Mouse (Mus musculus) skeletal muscle tissue, adult 2 months (tissue): ENCODE measurements around the gene Zfp618.

Experiments
- DNase-seq: peaks from one replicate; pipeline ENCODE4 v3.0.0-alpha.2; 2012; ENCODE audit warnings: low read depth, low spot score

Zfp618 gene

GRCm38 (mm10) chr4:63067822-63068221 lies 102.4 kb downstream of the Zfp618 start:
- DNase-seq: no peak

DNA sequence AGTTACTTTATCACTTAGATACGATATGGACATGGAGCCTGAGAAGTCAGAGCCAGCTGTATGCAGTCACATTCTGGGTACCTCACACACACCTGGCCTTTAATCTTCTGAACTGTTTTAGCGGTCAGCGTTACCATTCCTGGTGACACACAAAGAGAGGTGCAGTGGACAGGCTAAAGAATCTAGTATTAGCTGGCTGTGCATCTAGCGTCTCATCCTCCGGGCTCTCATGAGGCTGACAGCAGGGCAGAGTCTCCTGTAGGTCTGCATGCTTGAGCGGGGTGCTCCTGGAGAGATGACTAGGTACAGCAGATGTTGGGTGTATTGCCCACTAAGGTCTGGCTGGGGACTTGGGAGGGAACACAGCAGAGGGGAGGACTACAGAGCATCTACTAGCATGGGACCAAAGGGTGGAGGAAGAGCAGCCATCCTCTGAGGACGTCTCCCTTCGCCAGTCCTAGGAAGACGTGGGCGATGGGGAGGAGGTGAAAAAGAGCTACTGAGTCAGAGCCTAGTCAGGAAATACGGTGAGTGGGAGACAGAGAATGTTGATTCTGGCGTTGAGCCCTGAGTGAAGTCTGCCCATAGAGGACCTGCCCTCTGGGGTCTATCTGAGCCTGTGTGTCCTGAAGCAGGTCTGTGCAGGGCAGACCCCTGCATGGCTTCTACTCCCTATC lies 103.3 kb downstream of the Zfp618 start:
- no peak for DNase-seq

DNA sequence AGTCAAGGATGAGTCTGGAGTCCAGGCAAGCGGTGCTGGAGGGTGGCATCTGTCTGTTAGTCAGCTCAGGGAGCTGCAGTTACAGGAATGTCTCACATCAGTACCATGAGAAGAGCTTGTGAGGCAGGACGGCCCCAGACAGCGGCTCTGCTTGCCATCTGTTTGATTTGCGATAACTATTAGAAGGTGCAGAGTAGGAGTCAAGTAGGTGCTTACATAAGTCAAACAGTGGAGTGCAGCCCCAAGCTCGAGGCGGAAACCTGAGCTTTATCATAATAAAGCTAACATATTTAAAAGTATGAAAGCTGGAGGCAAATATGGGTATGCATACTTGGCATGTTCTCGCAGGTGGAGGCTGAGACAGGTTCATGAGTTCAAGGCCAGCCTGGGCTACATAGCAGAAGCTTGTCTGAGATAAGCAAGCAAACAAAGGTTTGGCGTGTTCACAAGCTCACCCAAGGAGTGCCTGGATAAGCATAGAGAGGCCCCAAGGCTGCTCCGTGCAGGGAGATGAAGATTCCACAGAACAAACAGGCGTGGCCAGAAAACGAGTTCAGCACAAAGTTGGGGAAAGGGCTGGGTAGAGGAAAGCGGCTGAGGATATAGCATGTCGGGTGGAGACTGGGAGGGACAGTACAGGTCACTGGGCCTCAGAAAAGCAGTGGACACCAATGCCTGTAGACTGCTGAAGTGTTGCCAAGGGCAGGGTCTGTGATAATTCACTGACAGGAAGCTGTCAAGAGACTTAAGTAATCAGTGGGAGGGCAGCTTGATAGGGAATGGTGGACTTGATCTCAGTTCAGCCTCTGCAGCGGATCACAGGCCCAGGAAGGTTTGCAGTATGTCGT lies 106.3 kb downstream of the Zfp618 start:
- DNase-seq: no peak

DNA sequence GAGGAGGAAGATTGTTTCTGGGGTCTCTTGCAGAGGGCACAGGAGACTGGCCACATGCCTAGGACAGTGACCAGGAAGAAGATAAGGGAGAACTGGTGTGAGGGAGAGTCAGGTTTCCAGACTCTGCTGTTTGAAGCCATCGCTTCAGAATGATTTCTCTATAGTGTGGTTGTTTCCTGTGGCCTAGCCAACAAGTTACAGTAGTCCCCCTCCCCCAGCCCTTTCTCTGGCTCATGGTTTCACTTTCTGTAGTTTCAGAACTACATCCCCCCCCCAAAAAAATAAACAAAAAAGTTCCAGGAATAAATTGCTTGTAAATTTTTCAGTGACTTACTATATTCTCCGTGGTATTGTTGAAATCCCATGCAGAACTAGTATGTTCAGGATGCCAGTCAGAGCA lies 107.8 kb downstream of the Zfp618 start:
- no peak for DNase-seq

- DNase-seq: no peak
Observed at GRCm38 (mm10) chr4:63079159-63079558, 113.8 kb downstream of the Zfp618 start.

GRCm38 (mm10) chr4:63084473-63084889 lies 119.1 kb downstream of the Zfp618 start:
- DNase-seq: peak; percentile 10

- no peak for DNase-seq
Observed at GRCm38 (mm10) chr4:63089484-63089883, 124.1 kb downstream of the Zfp618 start.

- no peak for DNase-seq
Observed at GRCm38 (mm10) chr4:63091151-63091550, 125.8 kb downstream of the Zfp618 start.

GRCm38 (mm10) chr4:63097603-63098002 lies 132.2 kb downstream of the Zfp618 start:
- no peak for DNase-seq

DNA sequence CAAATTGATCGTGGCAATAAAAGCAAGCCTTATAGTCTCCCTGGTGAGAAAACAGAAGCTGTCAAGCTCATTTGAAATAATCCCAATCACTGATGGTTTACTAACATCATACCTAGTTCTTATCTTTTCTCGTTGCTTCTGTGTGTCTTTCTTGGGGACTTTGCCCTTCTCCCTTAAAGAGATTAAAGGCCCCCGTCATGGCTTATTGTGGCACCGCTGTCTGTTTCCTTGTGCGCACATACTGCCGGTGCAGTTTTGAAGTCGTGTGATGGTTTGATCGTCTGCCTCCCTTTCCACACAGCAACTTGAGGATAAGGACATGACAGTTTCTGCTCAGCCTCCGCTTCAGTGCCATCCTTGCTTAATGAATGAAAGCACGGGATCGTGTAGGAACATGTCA lies 135.1 kb downstream of the Zfp618 start:
- no peak for DNase-seq

- DNase-seq: no peak
Observed at GRCm38 (mm10) chr4:63102025-63102424, 136.7 kb downstream of the Zfp618 start.

- no peak for DNase-seq
Observed at GRCm38 (mm10) chr4:63105651-63106050, 140.3 kb downstream of the Zfp618 start.

- DNase-seq: peak; percentile 64
Observed at GRCm38 (mm10) chr4:63118639-63119437, 153.5 kb downstream of the Zfp618 start.

DNA sequence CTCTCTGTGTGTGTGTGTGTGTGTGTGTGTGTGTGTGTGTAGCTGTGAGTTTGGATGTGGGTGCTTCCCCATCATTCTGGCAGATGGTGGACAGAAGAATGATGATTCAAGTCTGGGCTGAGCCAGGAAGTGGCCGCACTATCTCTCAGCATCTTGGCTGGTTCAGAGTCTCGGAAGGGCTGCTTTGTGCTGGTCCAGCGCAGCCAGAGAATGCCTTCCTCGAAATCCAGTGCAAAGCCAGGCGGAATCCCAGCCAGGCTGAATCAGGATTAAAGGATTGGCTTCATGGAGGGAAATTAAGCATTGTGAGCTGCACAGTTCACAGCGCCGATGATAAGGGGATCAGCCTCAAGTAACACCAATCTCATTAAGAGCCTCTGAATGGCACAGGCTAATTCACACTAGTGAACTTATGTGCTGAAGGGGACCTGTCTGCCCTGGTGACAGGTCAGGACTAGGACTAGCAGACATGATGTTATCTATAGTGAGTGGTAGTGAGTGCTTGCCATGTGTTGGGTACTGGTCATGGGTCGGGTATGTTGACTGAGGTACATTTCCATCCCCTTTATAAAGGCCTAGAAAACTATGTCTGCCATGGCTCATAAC lies 159.6 kb downstream of the Zfp618 start:
- DNase-seq: no peak

DNA sequence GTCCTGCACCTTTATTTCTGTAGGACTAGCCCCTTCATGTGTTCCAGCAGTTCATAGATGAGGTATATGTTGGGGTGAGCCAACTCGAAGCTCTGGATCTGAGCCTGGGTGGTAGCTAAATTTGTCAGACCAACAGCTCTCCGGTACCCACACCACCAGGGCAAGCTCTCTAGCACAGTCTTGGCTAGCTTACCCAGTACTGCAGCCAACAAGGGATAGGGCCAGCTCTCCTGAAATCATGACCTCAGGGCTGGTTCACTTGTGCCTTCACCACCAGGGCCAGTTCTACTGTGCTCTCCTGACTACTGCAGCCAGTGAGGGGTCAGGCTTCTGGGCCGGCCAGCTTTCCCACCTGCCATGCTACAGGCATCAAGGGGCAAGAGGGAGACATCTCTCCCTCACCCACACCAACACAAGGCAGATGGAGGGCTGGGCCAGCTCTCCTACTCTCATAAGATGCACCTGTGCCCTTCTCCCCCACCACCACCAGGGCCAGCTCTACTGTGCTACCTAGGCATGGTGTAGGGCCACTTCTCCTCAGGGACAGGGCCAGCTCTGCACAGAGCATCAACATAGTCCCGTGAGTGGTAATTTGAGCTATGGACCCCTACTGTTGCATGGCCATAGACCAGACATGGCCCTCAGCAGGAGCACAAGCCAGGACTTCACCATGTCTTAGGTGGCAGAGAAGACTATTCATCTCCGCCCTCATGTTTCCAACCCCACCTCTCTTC lies 164.7 kb downstream of the Zfp618 start:
- DNase-seq: peak; percentile 43

DNA sequence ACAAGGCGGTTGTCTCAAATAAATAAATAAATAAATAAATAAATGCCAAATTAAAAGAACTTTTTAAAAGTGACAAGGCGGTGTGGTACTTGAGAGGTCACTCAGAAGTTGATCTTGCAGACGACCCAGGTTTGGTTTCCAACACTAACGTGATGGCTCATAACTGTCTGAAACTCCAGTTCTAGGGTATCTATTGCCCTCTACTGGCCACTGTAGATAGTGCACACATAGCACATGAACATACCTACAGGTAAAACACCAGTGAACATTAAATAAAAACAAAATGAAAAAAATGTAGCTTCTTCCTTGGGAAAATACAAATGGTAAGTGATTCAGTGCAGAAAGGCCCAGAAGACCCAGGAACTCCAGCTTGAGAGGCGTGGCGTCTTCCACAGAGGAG lies 181.9 kb downstream of the Zfp618 start:
- no peak for DNase-seq

DNA sequence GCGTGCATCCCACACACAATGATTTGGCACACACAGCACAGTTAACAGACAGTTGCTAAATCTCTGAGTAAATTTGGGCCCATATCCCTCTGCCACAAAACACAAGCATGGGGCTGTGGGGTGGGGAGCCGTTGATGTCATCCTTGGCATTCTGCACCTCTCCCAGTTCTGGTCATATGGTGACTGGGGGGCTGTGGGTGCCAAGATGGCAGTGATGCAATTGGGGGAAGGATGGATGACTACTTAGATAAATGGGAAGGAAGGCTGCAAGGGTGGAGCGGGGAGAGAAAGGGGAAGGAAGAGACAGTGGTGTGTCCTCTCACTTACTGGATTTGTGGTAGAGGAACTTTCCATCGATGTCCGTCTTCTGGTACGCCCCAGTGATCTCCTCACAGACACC lies 185.8 kb downstream of the Zfp618 start:
- peak; percentile 17 for DNase-seq

GRCm38 (mm10) chr4:63154028-63154427 lies 188.7 kb downstream of the Zfp618 start:
- DNase-seq: no peak

- no peak for DNase-seq
Observed at GRCm38 (mm10) chr4:63154699-63155098, 189.3 kb downstream of the Zfp618 start, which contains the start of gene Ambp. Gene Ambp (minus strand): TSS chr4:63154799.

- no peak for DNase-seq
Observed at GRCm38 (mm10) chr4:63155596-63155995, 190.2 kb downstream of the Zfp618 start.
